Mouse (Mus musculus) liver, embryonic 14.5 days (tissue): ENCODE results near the gene Nat8f6.
"Not testable (repeated sequence)": the region's sequence is repeated elsewhere in the genome, so short reads cannot be mapped to it uniquely, and the experiment has no call there.

Experiments used
- CTCF ChIP-seq: IDR thresholded peaks from 2 replicates; pipeline ENCODE4 v1.5.1; 2016; ENCODE audit warnings: antibody characterized with exemption, low read depth, control low read depth
- EP300 ChIP-seq: IDR thresholded peaks from 2 replicates; pipeline ENCODE4 v1.6.1; 2016; ENCODE audit warnings: antibody characterized with exemption, low read depth

- TF ChIP-seq CTCF, EP300: not testable (repeated sequence)
These were observed 10.2 kb downstream of the Nat8f6 start for GRCm38 (mm10) chr6:85810514-85810913.
